Mouse (Mus musculus) forebrain, embryonic 10.5 days (tissue): ENCODE results near the gene Unc13d. TPM values are rescaled to one million over a fixed set of nuclear protein-coding genes. Genes with fewer than 3 reads are reported as not detected.
"Not testable (repeated sequence)": the region's sequence is repeated elsewhere in the genome, so short reads cannot be mapped to it uniquely, and the experiment has no call there.

Experiments
- DNase-seq: peaks from one replicate; pipeline ENCODE4 v3.0.0-alpha.2; 2017; ENCODE audit warnings: low spot score; ENCODE audit errors: extremely low spot score
- H3K27ac ChIP-seq: fragments of 300-500 bp; sonication (generic); 2 replicates; pipeline ENCODE4 v1.5.1; 2016; ENCODE audit warnings: mild to moderate bottlenecking
- H3K27me3 ChIP-seq: fragments of 300-500 bp; sonication (generic); 2 replicates; pipeline ENCODE4 v1.6.1; 2016; ENCODE audit warnings: mild to moderate bottlenecking; ENCODE audit not compliant: poor library complexity, severe bottlenecking
- H3K36me3 ChIP-seq: fragments of 300-500 bp; sonication (generic); replicated peaks from 2 replicates; pipeline ENCODE4 v1.6.1; 2016; ENCODE audit warnings: mild to moderate bottlenecking, moderate library complexity
- H3K4me1 ChIP-seq: fragments of 300-500 bp; sonication (generic); 2 replicates; pipeline ENCODE4 v1.6.1; 2016
- H3K4me3 ChIP-seq: fragments of 300-500 bp; sonication (generic); 2 replicates; pipeline ENCODE4 v1.5.1; 2016; ENCODE audit warnings: mild to moderate bottlenecking, moderate library complexity
- H3K9me3 ChIP-seq: fragments of 300-500 bp; sonication (generic); 2 replicates; pipeline ENCODE4 v1.6.1; 2016; ENCODE audit warnings: mild to moderate bottlenecking, moderate library complexity
- WGBS: fragments of 180-500 bp; shearing (Covaris S2); methylation state at CpG from one replicate; pipeline ENCODE4 v1.1.7; 2016; 5-methylcytosine and 5-hydroxymethylcytosine counted together
- polyA plus RNA-seq: library from polyadenylated mRNA; unstranded; fragments of >200 nt; fragmentation: Nextera tagmentation; extraction: Ambion mirVana; gene quantifications from 2 replicates; pipeline ENCODE4 v1.2.1, GENCODE M21; 2016

Gene Unc13d
- polyA plus RNA-seq, 1 experiment from 2014 or later = 3.7 TPM

- H3K4me3 ChIP-seq = no peak overlapping the region
- WGBS = 93% methylated on average over 5 of the region's 5 CpGs
- no peak for DNase-seq
- no peaks in the 10 kb centered on the region for H3K36me3 ChIP-seq
- H3K27ac ChIP-seq = no peak overlapping the region
- peaks cover 26% of the 10 kb centered on the region for H3K4me1 ChIP-seq
- no peaks in the 10 kb centered on the region for H3K27me3 ChIP-seq
- H3K9me3 ChIP-seq = peaks cover 5% of the 10 kb centered on the region; the same call in 1 of the 2 replicates
These were observed 18.7 kb upstream of the Unc13d start for GRCm38 (mm10) chr11:116096213-116097108.

DNA sequence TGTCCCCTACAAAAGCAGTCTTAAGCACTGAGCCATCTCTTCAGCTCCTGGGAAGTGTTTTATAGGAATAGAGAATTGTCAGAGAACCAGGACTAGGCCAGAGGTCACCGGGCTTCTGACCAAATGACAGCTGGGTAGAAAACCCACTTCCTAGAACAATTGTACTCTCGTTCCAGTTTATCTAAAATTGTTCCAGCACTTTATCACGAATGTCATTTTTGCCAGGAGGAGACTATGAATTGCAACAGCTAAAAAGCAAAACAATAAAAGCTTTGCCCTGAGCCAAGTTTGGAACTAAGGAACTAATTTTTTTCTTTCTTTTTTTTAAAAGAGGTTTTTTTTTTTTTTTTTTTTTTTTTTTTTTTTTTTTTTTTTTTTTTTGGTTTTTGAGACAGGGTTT lies 17.8 kb upstream of the Unc13d start:
- WGBS = 88% methylated on average over 3 of the region's 3 CpGs
- H3K4me3 ChIP-seq = no peak overlapping the region
- peaks cover 5% of the 10 kb centered on the region; the same call in 1 of the 2 replicates for H3K9me3 ChIP-seq
- no peak overlapping the region for H3K27ac ChIP-seq
- peaks cover 17% of the 10 kb centered on the region for H3K4me1 ChIP-seq
- H3K27me3 ChIP-seq = no peaks in the 10 kb centered on the region
- H3K36me3 ChIP-seq = no peaks in the 10 kb centered on the region
- DNase-seq = no peak

GRCm38 (mm10) chr11:116093771-116094565 lies 16.2 kb upstream of the Unc13d start:
- Histone ChIP-seq H3K27ac (peak overlapping the region; percentile 40), H3K36me3 (no peaks in the 10 kb centered on the region), H3K27me3 (no peaks in the 10 kb centered on the region), H3K4me3 (no peak overlapping the region), H3K4me1 (peaks cover 10% of the 10 kb centered on the region; the same call in 1 of the 2 replicates), H3K9me3 (peaks cover 5% of the 10 kb centered on the region; the same call in 1 of the 2 replicates)
- no peak for DNase-seq
- 73% methylated on average over 16 of the region's 16 CpGs for WGBS

DNA sequence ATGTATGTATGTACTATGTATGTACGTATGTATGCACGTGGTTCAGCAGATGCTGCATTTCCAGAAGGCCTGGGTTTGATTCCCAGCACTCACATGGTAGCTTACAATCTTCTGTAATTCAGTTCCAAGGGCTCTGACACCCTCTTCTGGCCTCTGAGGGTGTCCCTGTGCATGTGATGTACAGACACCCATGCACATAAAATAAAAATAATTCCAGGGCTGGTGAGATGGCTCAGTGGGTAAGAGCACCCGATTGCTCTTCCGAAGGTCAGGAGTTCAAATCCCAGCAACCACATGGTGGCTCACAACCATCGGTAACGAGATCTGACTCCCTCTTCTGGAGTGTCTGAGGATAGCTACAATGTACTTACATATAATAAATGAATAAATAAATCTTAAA lies 15.2 kb upstream of the Unc13d start:
- H3K4me3 ChIP-seq, DNase-seq, H3K9me3 ChIP-seq, H3K36me3 ChIP-seq, H3K27me3 ChIP-seq, H3K27ac ChIP-seq: not testable (repeated sequence)
- 93% methylated on average over 6 of the region's 6 CpGs for WGBS
- H3K4me1 ChIP-seq = peaks cover 13% of the 10 kb centered on the region

GRCm38 (mm10) chr11:116091591-116091990 lies 13.8 kb upstream of the Unc13d start:
- Histone ChIP-seq H3K4me3 (no peak overlapping the region; the same call in 1 of the 2 replicates), H3K36me3 (no peaks in the 10 kb centered on the region), H3K9me3 (peaks cover 1% of the 10 kb centered on the region; the same call in 1 of the 2 replicates), H3K27ac (no peak overlapping the region), H3K4me1 (peaks cover 19% of the 10 kb centered on the region), H3K27me3 (no peaks in the 10 kb centered on the region)
- 86% methylated on average over 6 of the region's 6 CpGs for WGBS
- no peak for DNase-seq

- Histone ChIP-seq H3K27ac (no peak overlapping the region), H3K36me3 (peaks cover 6% of the 10 kb centered on the region), H3K27me3 (no peaks in the 10 kb centered on the region), H3K9me3 (no peaks in the 10 kb centered on the region), H3K4me3 (no peak overlapping the region), H3K4me1 (peaks cover 32% of the 10 kb centered on the region)
- DNase-seq = no peak
- 92% methylated on average over 6 of the region's 6 CpGs for WGBS
These were observed 11.8 kb upstream of the Unc13d start for GRCm38 (mm10) chr11:116089545-116089944.

GRCm38 (mm10) chr11:116088741-116089394 lies 11.1 kb upstream of the Unc13d start:
- peaks cover 29% of the 10 kb centered on the region for H3K4me1 ChIP-seq
- no peaks in the 10 kb centered on the region for H3K9me3 ChIP-seq
- H3K27ac ChIP-seq = no peak overlapping the region
- no peaks in the 10 kb centered on the region for H3K27me3 ChIP-seq
- H3K4me3 ChIP-seq = no peak overlapping the region
- WGBS = 89% methylated on average over 11 of the region's 11 CpGs
- DNase-seq = no peak
- H3K36me3 ChIP-seq = peaks cover 13% of the 10 kb centered on the region

DNA sequence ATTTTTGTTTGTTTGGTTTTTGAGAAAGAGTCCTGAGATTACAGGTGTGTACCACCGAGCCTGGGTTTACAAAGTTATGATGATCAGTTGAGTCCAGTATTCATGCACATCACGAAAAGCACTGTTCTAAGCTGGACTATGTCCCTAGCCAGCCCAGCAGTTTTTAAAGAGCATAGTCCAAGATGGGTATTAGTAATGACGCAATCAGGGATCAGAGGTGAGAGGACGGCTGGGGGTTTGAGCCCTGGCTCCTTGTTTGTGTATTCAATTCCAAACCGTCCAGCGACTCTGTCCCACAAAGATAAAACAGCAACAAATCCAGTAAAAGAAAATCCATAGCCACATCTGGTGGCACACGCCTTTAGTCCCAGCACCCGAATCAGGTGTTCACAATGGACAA lies 10.4 kb upstream of the Unc13d start:
- no peak for DNase-seq
- WGBS = 85% methylated on average over 8 of the region's 8 CpGs
- Histone ChIP-seq H3K4me1 (peaks cover 26% of the 10 kb centered on the region), H3K36me3 (peaks cover 19% of the 10 kb centered on the region), H3K9me3 (no peaks in the 10 kb centered on the region), H3K4me3 (no peak overlapping the region), H3K27ac (no peak overlapping the region), H3K27me3 (no peaks in the 10 kb centered on the region)

DNA sequence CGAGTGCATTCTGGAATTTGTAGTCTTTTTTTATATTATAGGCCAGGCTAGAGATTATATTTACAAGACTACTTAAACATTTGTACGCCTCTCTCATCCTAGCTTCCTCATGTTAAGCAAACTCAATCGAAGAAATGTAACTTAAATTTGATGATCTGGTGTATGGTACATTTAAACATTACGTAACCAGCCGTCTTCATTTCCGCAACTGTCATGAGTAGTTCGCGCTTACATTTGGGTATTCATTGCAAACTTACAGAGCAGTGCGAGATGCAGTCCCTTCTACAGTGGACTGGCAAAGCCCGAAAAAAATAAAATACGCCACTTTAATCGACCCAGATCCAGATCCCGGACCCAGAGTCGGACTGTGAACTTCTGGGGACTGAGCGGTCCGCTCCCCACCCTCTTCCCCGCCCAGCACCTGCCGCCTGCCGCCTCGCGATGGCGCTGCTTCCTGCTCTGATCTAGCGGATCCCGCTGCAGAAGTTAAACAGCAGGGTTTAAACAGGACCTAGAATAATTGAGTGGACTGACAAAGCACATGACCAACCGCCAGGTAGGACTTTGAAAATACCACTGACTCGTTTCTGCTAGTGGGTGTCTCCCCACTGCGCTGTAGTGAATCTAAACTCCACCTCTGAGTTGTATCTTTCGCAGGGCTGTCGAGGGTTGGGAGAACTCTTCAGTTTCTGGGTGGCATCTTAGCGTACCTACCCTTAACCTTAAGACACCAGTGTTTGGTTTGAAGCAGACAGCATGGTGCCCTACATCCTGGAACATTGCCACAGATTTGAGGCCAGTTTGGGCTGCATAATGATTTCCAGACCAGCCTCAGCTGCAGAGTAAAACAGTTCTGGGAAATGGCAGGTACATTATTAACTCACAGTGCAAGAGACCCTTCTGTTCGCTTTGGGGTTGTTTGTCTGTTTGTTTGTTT lies 9.7 kb upstream of the Unc13d start:
- Histone ChIP-seq H3K27ac (peak overlapping the region; percentile 89), H3K4me1 (peaks cover 26% of the 10 kb centered on the region), H3K27me3 (no peaks in the 10 kb centered on the region), H3K4me3 (peak overlapping the region; percentile 61), H3K9me3 (no peaks in the 10 kb centered on the region), H3K36me3 (peaks cover 26% of the 10 kb centered on the region)
- DNase-seq = peak; percentile 85
- whole genome bisulfite sequencing = 5% methylated on average over 31 of the region's 31 CpGs

GRCm38 (mm10) chr11:116086258-116087193 lies 8.8 kb upstream of the Unc13d start, which contains the start of gene Wbp2:
Gene Wbp2, minus strand, starts transcription at chr11:116086995.
- Histone ChIP-seq H3K27ac (peak within 1 kb of the TSS; percentile 89), H3K27me3 (no peaks in the 10 kb centered on the region), H3K4me1 (peaks cover 27% of the 10 kb centered on the region), H3K36me3 (peaks cover 35% of the 10 kb centered on the region), H3K4me3 (peak within 1 kb of the TSS; percentile 61), H3K9me3 (no peaks in the 10 kb centered on the region)
- 8% methylated on average over 38 of the region's 43 CpGs for WGBS
- peak; percentile 99 for DNase-seq

DNA sequence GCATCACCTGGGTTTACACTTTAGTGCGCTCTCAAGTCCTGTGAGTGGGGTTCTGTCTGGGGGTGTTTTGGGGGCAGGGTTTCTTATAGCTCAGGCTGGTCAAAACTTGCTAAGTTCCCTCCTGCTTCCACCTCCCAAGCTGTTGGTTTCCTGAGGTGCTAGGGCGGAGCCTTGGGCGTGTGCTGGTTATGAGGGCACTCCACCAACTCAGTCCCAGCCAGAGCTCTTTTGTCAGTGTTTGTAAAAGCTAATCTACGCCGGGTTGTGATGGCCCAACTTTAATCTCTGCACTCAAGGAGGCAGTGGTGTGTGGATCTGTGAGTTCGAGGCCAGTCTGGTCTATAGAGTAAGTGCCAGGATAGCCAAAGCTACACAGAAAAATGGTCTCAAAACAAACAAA lies 6.4 kb upstream of the Unc13d start:
- DNase-seq = no peak
- H3K27me3 ChIP-seq = no peaks in the 10 kb centered on the region
- no peaks in the 10 kb centered on the region for H3K9me3 ChIP-seq
- H3K4me3 ChIP-seq = no peak overlapping the region
- H3K27ac ChIP-seq = no peak overlapping the region
- peaks cover 59% of the 10 kb centered on the region for H3K36me3 ChIP-seq
- 95% methylated on average over 6 of the region's 6 CpGs for WGBS
- peaks cover 49% of the 10 kb centered on the region for H3K4me1 ChIP-seq
